Mouse (Mus musculus): ENCODE data around the gene Gm9745.

DNA sequence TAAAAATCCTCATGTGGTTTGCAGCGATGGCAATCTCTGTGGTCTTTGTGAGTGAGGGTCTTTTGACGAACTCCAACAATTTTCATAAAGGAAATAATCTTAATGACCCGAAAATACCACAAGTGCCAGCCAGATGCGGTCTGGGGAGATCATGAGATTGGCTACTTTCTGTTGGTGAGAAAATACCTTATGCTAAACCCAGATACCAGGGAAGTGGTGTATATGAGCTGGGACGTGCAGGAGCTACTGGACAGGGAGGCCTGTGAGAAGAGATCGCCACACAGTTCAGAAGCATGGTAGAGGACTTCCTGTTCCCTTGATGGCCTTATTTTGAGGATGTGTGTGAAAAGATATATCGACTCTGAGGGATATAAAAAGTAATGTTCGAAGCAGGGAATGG is 19.7 kb upstream of the Gm9745 start:
- TF ChIP-seq POLR2A (IDR thresholded peaks at IDR 0.05; ENCODE audit: insufficient read depth, low read depth, low read length) = no peak
- TF ChIP-seq CTCF (IDR thresholded peaks at IDR 0.05) = no peak

Measured in heart, adult 2 months (tissue).